In the genomic region with DNA sequence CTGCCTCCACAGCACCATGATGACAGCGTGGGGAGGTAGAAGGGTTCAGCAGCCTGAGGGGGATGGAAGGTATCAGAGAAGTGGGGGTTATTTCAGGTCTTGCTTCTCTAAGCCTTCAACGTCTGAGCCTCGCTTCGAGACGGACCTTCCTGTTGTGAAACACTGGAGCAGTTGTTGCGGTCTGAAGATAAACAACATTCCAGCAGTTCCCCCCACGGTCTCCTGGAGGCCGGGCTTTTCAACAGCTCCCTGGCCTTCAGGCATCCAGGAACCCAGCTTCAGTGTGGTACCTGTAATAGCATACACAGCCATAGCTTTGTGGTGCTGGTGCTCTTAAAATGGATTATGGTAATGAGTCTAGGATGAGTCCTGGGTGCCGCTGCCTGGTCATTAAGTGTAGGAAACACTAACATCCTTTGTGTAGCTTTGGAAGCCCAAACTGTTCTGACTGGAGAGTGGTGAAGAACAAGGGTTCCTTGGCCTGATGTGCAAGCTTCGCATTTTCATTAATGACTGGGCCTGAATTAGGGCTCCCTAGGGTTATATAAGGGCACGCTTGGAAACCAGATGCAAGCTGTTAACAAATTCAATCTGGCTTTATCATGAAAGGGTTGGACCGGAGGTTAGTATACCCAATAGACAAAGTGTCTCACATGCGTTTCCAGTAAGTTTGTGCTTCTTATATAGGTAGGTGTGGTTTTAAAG, we compare ENCODE assay signal across 8 mouse cellular contexts.
DNase-seq lines count a peak whose midpoint lies in the region; ATAC-seq lines count a peak whose summit lies in the region.

No protein-coding gene starts in this region.

- no peaks in the 10 kb centered on the region for H3K27me3 ChIP-seq in intestine, embryonic 16.5 days (replicated peaks; ENCODE audit: control insufficient read depth, insufficient read depth, low read length)

- H3K27ac ChIP-seq in intestine, embryonic 16.5 days (ENCODE audit: low read length), result no peak overlapping the region

- no peaks in the 10 kb centered on the region for H3K36me3 ChIP-seq in intestine, embryonic 16.5 days (ENCODE audit: control insufficient read depth, insufficient read depth, low read length)

- 37% methylated on average over 13 of the region's 13 CpGs for WGBS in intestine, embryonic 16.5 days

- H3K4me1 ChIP-seq in intestine, embryonic 16.5 days (ENCODE audit: control insufficient read depth, insufficient read depth, low read length), result no peaks in the 10 kb centered on the region

- no peak overlapping the region for H3K9ac ChIP-seq in intestine, embryonic 16.5 days (ENCODE audit: low read depth, low read length)

- no peak for ATAC-seq in cerebellum, adult (ENCODE audit: insufficient number of reproducible peaks, low FRiP score, low TSS enrichment)
- ATAC-seq in intestine, embryonic 16.5 days, result no peak

- H3K9me3 ChIP-seq in intestine, embryonic 16.5 days (ENCODE audit: control insufficient read depth, low read length), result no peaks in the 10 kb centered on the region

- H3K4me3 ChIP-seq in intestine, embryonic 16.5 days (ENCODE audit: low read length), result no peak overlapping the region

- DNase-seq in cerebellum, adult 8-10 months, result peak; percentile 3
- peak; percentile 32 for DNase-seq in urinary bladder, postnatal 14 days (ENCODE audit: low spot score)
- no peak for DNase-seq in urinary bladder, postnatal 10 days (ENCODE audit: low spot score)
- DNase-seq in layer of hippocampus, adult 8-10 months (ENCODE audit: low spot score in 2 of 2), result peak; percentile 44 to 74
- peak; percentile 48 to 67 for DNase-seq in lung, postnatal 4 days
- DNase-seq in adrenal gland, adult 8-10 months, result no peak

- H3K4me2 ChIP-seq in intestine, embryonic 16.5 days (ENCODE audit: low read depth, low read length), result no peak overlapping the region

Comparison
In these comparisons a context has a peak if more than half of its experiments do, and no peak if none do; other contexts are left out.
1. DNase-seq: peak in cerebellum, adult 8-10 months (single experiment), urinary bladder, postnatal 14 days (single experiment), layer of hippocampus, adult 8-10 months (2 of 2) and lung, postnatal 4 days (2 of 2); none in urinary bladder, postnatal 10 days (single experiment) and adrenal gland, adult 8-10 months (single experiment).